Mouse (Mus musculus) cortical plate, adult 2 months (tissue): ENCODE data around the gene Abcb8. TPM values are rescaled to one million over a fixed set of nuclear protein-coding genes. Genes with fewer than 3 reads are reported as not detected.
A peak's percentile ranks its signal among the peaks of the same experiment; 100 is the strongest.

Experiments
- H3K27ac ChIP-seq: fragments of 200-500 bp; 2 replicates; pipeline ENCODE4 v1.5.1; 2012; ENCODE audit warnings: low read length, control low read depth, inconsistent platforms; ENCODE audit not compliant: insufficient read depth
- H3K4me1 ChIP-seq: fragments of 200-500 bp; 2 replicates; pipeline ENCODE4 v1.6.1; 2011; ENCODE audit warnings: low read length; ENCODE audit not compliant: control insufficient read depth, insufficient read depth
- H3K4me3 ChIP-seq: fragments of 200-500 bp; 2 replicates; pipeline ENCODE4 v1.5.1; 2011; ENCODE audit warnings: mild to moderate bottlenecking, low read length, control low read depth; ENCODE audit not compliant: insufficient read depth
- CTCF ChIP-seq: fragments of 200-500 bp; IDR thresholded peaks from 2 replicates; pipeline ENCODE4 v1.5.1; 2011; ENCODE audit warnings: mild to moderate bottlenecking, control low read depth, low read length; ENCODE audit not compliant: insufficient read depth; ENCODE audit errors: extremely low read depth
- POLR2A ChIP-seq: fragments of 200-500 bp; IDR thresholded peaks from 2 replicates; pipeline ENCODE4 v1.6.1; 2011; ENCODE audit warnings: mild to moderate bottlenecking, low read length, control low read depth; ENCODE audit not compliant: insufficient read depth; ENCODE audit errors: extremely low read depth
- polyA plus RNA-seq: library from polyadenylated mRNA; depleted of rRNA; stranded (reverse); fragments of >200 nt; gene quantifications from 2 replicates; pipeline ENCODE4 v1.2.3, GENCODE M21; 2012; rRNA removed

Gene Abcb8
- polyA plus RNA-seq, 1 experiment = 54.8 TPM

- H3K4me1 ChIP-seq = peaks cover 17% of the 10 kb centered on the region
- peak overlapping the region; percentile 81; the same call in 1 of the 2 replicates for H3K27ac ChIP-seq
- TF ChIP-seq POLR2A = peak; percentile 53; the same call in 1 of the 2 replicates
- TF ChIP-seq CTCF = no peak
- H3K4me3 ChIP-seq = peak overlapping the region; percentile 95
Measured at GRCm38 (mm10) chr5:24451264-24452029, 58.0 kb downstream of the Abcb8 start.

DNA sequence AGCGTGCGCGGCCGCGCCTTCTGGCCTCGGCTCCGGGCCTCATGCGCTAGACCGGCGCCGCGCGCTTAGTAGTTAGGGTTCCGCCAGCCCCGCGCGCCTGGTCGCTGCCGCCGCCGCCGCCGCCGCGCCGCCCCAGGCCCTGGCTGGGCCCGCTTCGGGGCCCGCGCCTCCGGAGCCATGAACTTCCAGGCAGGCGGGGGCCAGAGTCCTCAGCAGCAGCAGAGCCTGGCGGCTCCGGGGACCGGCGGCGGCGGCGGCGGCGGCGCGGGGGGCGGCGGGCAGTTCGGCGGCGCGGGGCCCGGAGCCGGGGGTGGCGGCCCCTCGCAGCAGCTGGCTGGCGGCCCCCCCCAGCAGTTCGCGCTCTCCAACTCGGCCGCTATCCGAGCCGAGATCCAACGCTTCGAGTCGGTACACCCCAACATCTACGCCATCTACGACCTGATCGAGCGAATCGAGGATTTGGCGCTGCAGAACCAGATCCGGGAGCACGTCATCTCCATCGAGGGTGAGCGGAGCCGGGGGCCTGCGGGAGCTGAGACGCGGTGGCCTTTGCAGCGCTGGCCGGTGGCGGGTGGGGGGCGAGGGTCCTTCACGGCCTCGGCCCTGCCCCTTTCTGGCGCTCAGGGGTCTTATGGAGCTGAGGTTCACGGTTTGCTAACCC is 58.7 kb downstream of the Abcb8 start, which contains the start of gene Agap3:
Gene Agap3 (plus strand): TSS at position 148 of the 661 bp plus-strand sequence.
- Histone ChIP-seq H3K27ac (peak within 1 kb of the TSS; percentile 81), H3K4me1 (peaks cover 17% of the 10 kb centered on the region), H3K4me3 (peak within 1 kb of the TSS; percentile 95)
- no peak for TF ChIP-seq CTCF
- 0 out of 2 replicates have a peak, but pooled peaks have one; percentile 20 for TF ChIP-seq POLR2A

DNA sequence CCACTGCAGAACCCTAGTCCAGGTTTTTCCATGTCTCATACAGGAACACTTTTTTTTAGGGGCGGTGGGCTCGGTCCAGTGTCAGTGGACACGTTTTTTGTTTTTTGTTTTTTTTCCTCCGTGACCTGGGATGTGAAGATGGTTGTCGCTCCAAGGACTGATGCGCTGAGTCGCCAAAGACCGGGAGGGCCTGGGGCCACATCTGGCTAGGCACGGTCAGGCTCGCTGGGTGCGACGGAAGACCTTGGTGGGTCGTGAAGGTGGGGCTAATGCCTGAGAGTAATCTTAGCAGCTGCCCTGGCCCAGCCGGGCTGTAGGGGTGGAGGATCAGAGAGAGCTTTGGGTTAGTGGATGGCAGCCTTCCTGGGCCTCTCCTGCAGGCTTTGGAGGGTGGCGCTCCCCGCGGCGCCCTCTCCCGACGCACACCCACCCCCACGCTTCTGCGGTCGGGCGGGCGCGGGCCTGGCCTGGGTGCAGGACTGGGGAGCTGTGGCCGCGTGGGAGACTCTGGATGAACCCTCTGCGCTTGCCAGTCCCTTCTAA is 59.3 kb downstream of the Abcb8 start:
- TF ChIP-seq POLR2A (no peak), CTCF (no peak)
- Histone ChIP-seq H3K4me3 (peak overlapping the region; percentile 95), H3K27ac (peak overlapping the region; percentile 31), H3K4me1 (peaks cover 17% of the 10 kb centered on the region)

DNA sequence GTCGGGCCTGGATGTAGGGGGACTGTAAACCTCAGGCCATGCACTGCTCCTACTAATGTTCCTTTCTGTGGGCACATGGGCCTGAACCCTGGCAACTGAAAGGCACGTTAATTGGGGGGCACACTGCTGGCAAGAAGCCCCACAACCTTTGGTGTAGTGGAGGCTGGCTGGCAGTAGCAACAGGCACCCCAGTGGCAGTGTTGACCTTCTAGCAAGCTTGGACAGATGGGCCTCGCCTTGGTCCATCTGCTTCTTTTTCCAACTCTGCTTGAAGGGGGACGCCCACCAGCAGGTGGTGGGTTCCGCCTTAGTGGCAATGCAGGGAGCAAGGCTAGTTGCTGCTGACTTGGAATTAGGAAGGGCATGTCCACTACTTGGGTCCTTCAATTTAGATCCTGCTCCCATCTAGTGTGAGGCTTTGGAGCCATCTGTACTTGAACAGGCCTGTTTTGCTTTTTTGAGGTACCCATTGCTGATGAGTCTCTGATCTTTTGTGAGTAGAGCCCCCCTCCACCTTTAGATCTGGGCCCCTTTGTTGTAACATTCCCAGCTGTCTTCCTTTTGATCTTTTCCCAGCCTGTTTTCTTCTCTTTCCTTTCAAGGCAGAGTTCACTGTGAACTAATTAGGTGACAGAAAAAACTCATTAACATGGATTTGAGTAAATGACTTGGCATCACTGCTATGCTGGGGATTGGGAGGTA is 60.0 kb downstream of the Abcb8 start:
- H3K4me1 ChIP-seq = peaks cover 17% of the 10 kb centered on the region
- no peak for TF ChIP-seq POLR2A
- no peak for TF ChIP-seq CTCF
- peak overlapping the region; percentile 95 for H3K4me3 ChIP-seq
- no peak overlapping the region for H3K27ac ChIP-seq

GRCm38 (mm10) chr5:24453985-24454303 is 60.5 kb downstream of the Abcb8 start:
- Histone ChIP-seq H3K4me1 (peaks cover 17% of the 10 kb centered on the region), H3K27ac (no peak overlapping the region), H3K4me3 (peak overlapping the region; percentile 95)
- TF ChIP-seq CTCF = no peak
- TF ChIP-seq POLR2A = no peak

DNA sequence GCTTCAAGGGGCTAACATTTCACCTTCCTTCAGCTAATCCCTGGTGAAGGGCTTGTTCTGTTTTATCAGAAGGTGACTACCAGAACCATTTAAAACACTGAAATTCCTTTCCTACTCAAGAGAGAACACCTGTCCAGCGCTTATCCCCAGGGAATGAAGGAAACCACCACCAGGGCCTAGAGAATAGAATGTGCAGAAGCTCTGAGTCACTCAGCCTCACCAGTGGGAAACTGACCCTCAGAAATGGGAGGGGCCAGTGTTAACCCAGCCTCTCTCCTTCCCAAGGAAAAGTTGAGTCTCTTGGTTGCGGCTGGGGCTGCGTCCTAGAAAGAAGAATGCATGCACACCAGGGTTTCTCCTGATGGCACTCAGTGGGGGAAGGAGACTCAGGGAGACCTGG is 61.6 kb downstream of the Abcb8 start:
- H3K4me1 ChIP-seq = peaks cover 18% of the 10 kb centered on the region
- TF ChIP-seq POLR2A (no peak), CTCF (no peak)
- H3K4me3 ChIP-seq = no peak overlapping the region; the same call in 1 of the 2 replicates
- no peak overlapping the region for H3K27ac ChIP-seq

GRCm38 (mm10) chr5:24455613-24456012 is 62.1 kb downstream of the Abcb8 start:
- Histone ChIP-seq H3K4me3 (no peak overlapping the region), H3K27ac (no peak overlapping the region), H3K4me1 (peaks cover 18% of the 10 kb centered on the region)
- TF ChIP-seq POLR2A (no peak), CTCF (no peak)

Other genes starting within 250 kb of the Abcb8 start
- gene Nupl2, start 228.7 kb upstream of the Abcb8 start, polyA plus RNA-seq = 9.3 and 10.5 TPM in 2 replicates
- gene Kcnh2, start 42.1 kb upstream of the Abcb8 start, polyA plus RNA-seq = 27.3 and 29.4 TPM in 2 replicates
- 9.6 and 10.4 TPM in 2 replicates for gene Nos3, start 28.9 kb upstream of the Abcb8 start, polyA plus RNA-seq
- 4.0 and 4.1 TPM in 2 replicates for gene Atg9b, start 1.5 kb upstream of the Abcb8 start, polyA plus RNA-seq
- gene Asic3, start 19.7 kb downstream of the Abcb8 start, polyA plus RNA-seq = 0.44 and 0.70 TPM in 2 replicates
- 232 TPM in 2 replicates for gene Cdk5, start 29.9 kb downstream of the Abcb8 start, polyA plus RNA-seq
- gene Slc4a2, start 30.2 kb downstream of the Abcb8 start, polyA plus RNA-seq = 36.5 and 39.9 TPM in 2 replicates
- 237 and 255 TPM in 2 replicates for gene Fastk, start 51.6 kb downstream of the Abcb8 start, polyA plus RNA-seq
- 48.7 and 49.0 TPM in 2 replicates for gene Tmub1, start 54.2 kb downstream of the Abcb8 start, polyA plus RNA-seq
- 438 and 458 TPM in 2 replicates for gene Agap3, start 58.5 kb downstream of the Abcb8 start, polyA plus RNA-seq
- gene Gbx1, start 133.5 kb downstream of the Abcb8 start, polyA plus RNA-seq = 0.04 and 0.06 TPM in 2 replicates
- 0.40 and 0.42 TPM in 2 replicates for gene Asb10, start 147.3 kb downstream of the Abcb8 start, polyA plus RNA-seq
- gene 4931409K22Rik, start 163.1 kb downstream of the Abcb8 start, polyA plus RNA-seq = 0.04 and 0.11 TPM in 2 replicates
- gene Abcf2, start 183.8 kb downstream of the Abcb8 start, polyA plus RNA-seq = 83.6 and 87.1 TPM in 2 replicates
- gene Chpf2, start 193.1 kb downstream of the Abcb8 start, polyA plus RNA-seq = 55.1 and 62.2 TPM in 2 replicates
- 97.8 and 97.9 TPM in 2 replicates for gene Smarcd3, start 230.7 kb downstream of the Abcb8 start, polyA plus RNA-seq